Mouse (Mus musculus): Measurements from ENCODE around the gene Gm10974.

DNA sequence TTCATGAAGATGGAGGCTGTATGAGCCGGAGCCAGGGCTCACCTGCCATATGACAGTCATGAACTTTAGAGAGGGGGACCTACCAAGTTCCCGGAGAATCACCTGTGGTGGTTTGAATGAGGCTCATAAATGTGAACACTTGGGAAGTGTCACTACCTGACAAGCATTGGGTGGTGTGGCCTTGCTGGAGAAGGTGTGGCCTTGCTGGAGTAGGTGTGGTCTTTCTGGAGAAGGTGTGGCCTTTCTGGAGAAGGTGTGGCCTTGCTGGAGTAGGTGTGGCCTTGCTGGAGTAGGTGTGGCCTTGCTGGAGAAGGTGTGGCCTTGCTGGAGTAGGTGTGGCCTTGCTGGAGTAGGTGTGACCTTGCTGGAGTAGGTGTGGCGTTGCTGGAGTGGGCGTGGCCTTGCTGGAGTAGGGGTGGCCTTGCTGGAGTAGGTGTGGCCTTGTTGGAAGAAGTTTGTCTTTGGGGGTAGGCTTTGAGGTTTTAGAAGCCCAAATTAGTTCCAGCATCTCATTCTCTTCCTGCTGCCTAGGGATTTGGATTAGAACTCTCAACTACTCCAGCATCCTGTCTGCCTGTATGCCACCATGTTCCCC lies 31.7 kb upstream of the Gm10974 start:
- TF ChIP-seq CTCF (IDR thresholded peaks at IDR 0.05; ENCODE audit: low read depth, low read length) = no peak
- no peak for TF ChIP-seq POLR2A (IDR thresholded peaks at IDR 0.05; ENCODE audit: insufficient read depth, low read length)
